Mouse (Mus musculus) lung, adult 2 months (tissue): Measurements from ENCODE around the gene Bdkrb1.

ENCODE experiments used
- CTCF ChIP-seq: fragments of 200-500 bp; IDR thresholded peaks from 2 replicates; pipeline ENCODE4 v1.5.1; 2011; ENCODE audit warnings: mild to moderate bottlenecking, low read length, control low read depth; ENCODE audit not compliant: insufficient read depth
- POLR2A ChIP-seq: fragments of 200-500 bp; IDR thresholded peaks from 2 replicates; pipeline ENCODE4 v1.6.1; 2011; ENCODE audit warnings: low read depth, mild to moderate bottlenecking, control low read depth, low read length, borderline replicate concordance; ENCODE audit errors: extremely low read depth

- TF ChIP-seq CTCF (peak; percentile 89), POLR2A (no peak)
These were observed 18.0 kb upstream of the Bdkrb1 start for GRCm38 (mm10) chr12:105584851-105585250.
